Mouse (Mus musculus) adrenal gland, adult 10 weeks (tissue): Measurements from ENCODE around the gene Obp2a. TPM values are rescaled to one million over a fixed set of nuclear protein-coding genes. Genes with fewer than 3 reads are reported as not detected.

Experiments
- polyA plus RNA-seq: library from polyadenylated mRNA; stranded (reverse); fragments of 350-450 nt; fragmentation: Illumina TruSeq; extraction: RNeasy Lipid Tissue Mini Kit (QIAGEN cat#74804); gene quantifications from one replicate; pipeline ENCODE4 v1.2.3, GENCODE M21; 2014; ENCODE audit warnings: low read depth, low replicate concordance

The Obp2a gene
- 3.4 TPM for polyA plus RNA-seq

GRCm38 (mm10) chr2:25699743-25700142 is at the start of gene Obp2a:
Obp2a (plus strand) TSS chr2:25700043.

GRCm38 (mm10) chr2:25652902-25653301 is 46.9 kb upstream of the Obp2a start, which contains the start of gene Lcn8:
Lcn8 (plus strand) TSS chr2:25653120.

GRCm38 (mm10) chr2:25657652-25658051 is 42.2 kb upstream of the Obp2a start, which contains the start of gene Lcn5:
Lcn5 (plus strand) TSS chr2:25657952.

GRCm38 (mm10) chr2:25676486-25676885 is 23.4 kb upstream of the Obp2a start, which contains the start of gene Lcn6:
Lcn6 (plus strand) TSS chr2:25676786.

GRCm38 (mm10) chr2:25682426-25682825 is 17.4 kb upstream of the Obp2a start, which contains the start of gene Lcn10:
Lcn10 (plus strand) TSS chr2:25682726.

GRCm38 (mm10) chr2:25706643-25707481 is 7.0 kb downstream of the Obp2a start, which contains the start of gene Bmyc:
Bmyc (plus strand) TSS chr2:25706739.

GRCm38 (mm10) chr2:25736709-25737108 is 36.9 kb downstream of the Obp2a start, which contains the start of gene Obp2b:
Obp2b (plus strand) TSS chr2:25737009.

Other genes with a start within 250 kb of the Obp2a start
- not detected for gene Clic3, start 243.2 kb upstream of the Obp2a start, polyA plus RNA-seq
- gene Paxx, start 238.9 kb upstream of the Obp2a start, polyA plus RNA-seq: 1.5 TPM
- gene Ptgds, start 230.0 kb upstream of the Obp2a start, polyA plus RNA-seq: not detected
- gene Lcn12, start 206.1 kb upstream of the Obp2a start, polyA plus RNA-seq: not detected
- gene Fbxw5, start 199.3 kb upstream of the Obp2a start, polyA plus RNA-seq: 1.3 TPM
- gene C8g, start 198.3 kb upstream of the Obp2a start, polyA plus RNA-seq: not detected
- gene Traf2, start 153.1 kb upstream of the Obp2a start, polyA plus RNA-seq: 1.6 TPM
- 3.3 TPM for gene Edf1, start 142.2 kb upstream of the Obp2a start, polyA plus RNA-seq
- 1.6 TPM for gene Mamdc4, start 125.2 kb upstream of the Obp2a start, polyA plus RNA-seq
- not detected for gene Phpt1, start 124.8 kb upstream of the Obp2a start, polyA plus RNA-seq
- gene Ajm1, start 118.3 kb upstream of the Obp2a start, polyA plus RNA-seq: not detected
- 68.8 TPM for gene Rabl6, start 91.5 kb upstream of the Obp2a start, polyA plus RNA-seq
- gene Ccdc183, start 82.4 kb upstream of the Obp2a start, polyA plus RNA-seq: not detected
- 6.4 TPM for gene Tmem141, start 78.0 kb upstream of the Obp2a start, polyA plus RNA-seq
- gene Fcna, start 72.0 kb upstream of the Obp2a start, polyA plus RNA-seq: 1.3 TPM
- gene Lcn8, start 46.9 kb upstream of the Obp2a start, polyA plus RNA-seq: not detected
- 1.3 TPM for gene Lcn5, start 42.1 kb upstream of the Obp2a start, polyA plus RNA-seq
- gene Lcn6, start 23.3 kb upstream of the Obp2a start, polyA plus RNA-seq: not detected
- gene Lcn10, start 17.3 kb upstream of the Obp2a start, polyA plus RNA-seq: not detected
- gene Bmyc, start 6.7 kb downstream of the Obp2a start, polyA plus RNA-seq: 15.5 TPM
- not detected for gene Obp2b, start 37.0 kb downstream of the Obp2a start, polyA plus RNA-seq
- gene Lcn3, start 65.5 kb downstream of the Obp2a start, polyA plus RNA-seq: not detected
- not detected for gene Lcn11, start 77.0 kb downstream of the Obp2a start, polyA plus RNA-seq
- not detected for gene Gm13539, start 82.2 kb downstream of the Obp2a start, polyA plus RNA-seq
- not detected for gene Glt6d1, start 115.8 kb downstream of the Obp2a start, polyA plus RNA-seq
- not detected for gene Lcn9, start 123.1 kb downstream of the Obp2a start, polyA plus RNA-seq
- not detected for gene Sohlh1, start 147.2 kb downstream of the Obp2a start, polyA plus RNA-seq
- 0.41 TPM for gene Kcnt1, start 163.7 kb downstream of the Obp2a start, polyA plus RNA-seq